Mouse (Mus musculus) intestine, postnatal 0 days (tissue): ENCODE measurements at regions not wholly inside any gene's neighbourhood (a gene's known extent, or its start where the extent isn't known, plus 50 kb on each side); places are given as distances from the start of the nearest gene placed in this dataset.

Experiments used
- ATAC-seq: fragments of 200-750 bp; cut with Nextera tagmentation; 2 replicates; pipeline ENCODE4 v1.8.0; 2017; ENCODE audit warnings: mild to moderate bottlenecking, moderate TSS enrichment, moderate library complexity
- H3K27ac ChIP-seq: fragments of 300-500 bp; sonication (generic); 2 replicates; pipeline ENCODE4 v1.5.1; 2014; ENCODE audit warnings: mild to moderate bottlenecking, low read depth, low read length, moderate library complexity
- H3K27me3 ChIP-seq: fragments of 300-500 bp; sonication (generic); replicated peaks from 2 replicates; pipeline ENCODE4 v1.6.1; 2014; ENCODE audit warnings: low read length, mixed read lengths; ENCODE audit not compliant: control insufficient read depth, insufficient read depth
- H3K36me3 ChIP-seq: fragments of 300-500 bp; sonication (generic); 2 replicates; pipeline ENCODE4 v1.6.1; 2014; ENCODE audit warnings: mild to moderate bottlenecking, moderate library complexity; ENCODE audit not compliant: control insufficient read depth, insufficient read depth
- H3K4me1 ChIP-seq: fragments of 300-500 bp; sonication (generic); replicated peaks from 2 replicates; pipeline ENCODE4 v1.6.1; 2014; ENCODE audit warnings: antibody characterized with exemption, low read length, mixed read lengths; ENCODE audit not compliant: control insufficient read depth, insufficient read depth
- H3K4me2 ChIP-seq: fragments of 300-500 bp; sonication (generic); replicated peaks from 2 replicates; pipeline ENCODE4 v1.6.1; 2014; ENCODE audit warnings: low read depth, mild to moderate bottlenecking, moderate library complexity
- H3K4me3 ChIP-seq: fragments of 300-500 bp; sonication (generic); 2 replicates; pipeline ENCODE4 v1.5.1; 2014; ENCODE audit warnings: low read depth, low read length
- H3K9ac ChIP-seq: fragments of 300-500 bp; sonication (generic); 2 replicates; pipeline ENCODE4 v1.6.1; 2014; ENCODE audit warnings: mild to moderate bottlenecking, low read depth, low read length
- H3K9me3 ChIP-seq: fragments of 300-500 bp; sonication (generic); 2 replicates; pipeline ENCODE4 v1.6.1; 2016; ENCODE audit warnings: mixed run types; ENCODE audit not compliant: control insufficient read depth
- CTCF ChIP-seq: sonication (generic); IDR thresholded peaks from 2 replicates; pipeline ENCODE4 v1.5.1; 2016; ENCODE audit warnings: low read depth, mild to moderate bottlenecking, control low read depth, antibody characterized with exemption, moderate library complexity
- WGBS: fragments of 180-500 bp; shearing (Covaris S2); extraction: QIAGEN DNeasy Blood & Tissue Kit; methylation state at CpG from one replicate; pipeline ENCODE4 v1.1.7; 2014; 5-methylcytosine and 5-hydroxymethylcytosine counted together

DNA sequence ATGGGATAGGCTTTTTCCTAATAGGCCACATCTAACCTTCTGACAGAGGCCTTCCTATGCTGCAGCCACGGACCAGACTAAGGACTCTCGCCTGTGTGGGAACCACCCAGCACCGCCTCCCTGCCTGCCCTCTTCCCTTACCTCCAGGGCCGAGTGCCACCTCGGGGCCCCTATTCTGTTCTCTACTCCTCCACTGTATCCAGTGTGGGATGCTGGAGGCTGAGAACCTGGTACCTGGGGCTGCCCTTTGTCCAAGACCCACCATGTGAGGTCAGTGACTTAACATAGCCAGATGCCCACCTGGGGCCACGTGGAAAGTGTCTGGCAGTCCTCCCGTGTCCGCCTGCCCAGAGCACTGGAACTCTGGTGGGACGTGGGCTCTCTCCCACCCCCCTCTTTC lies 193.2 kb upstream of the Pgrmc2 start:
- ATAC-seq: no peak
- WGBS: 84% methylated on average over 9 of the region's 9 CpGs
- Histone ChIP-seq H3K36me3 (no peaks in the 10 kb centered on the region), H3K27me3 (no peaks in the 10 kb centered on the region), H3K4me3 (no peak overlapping the region), H3K9ac (no peak overlapping the region), H3K4me2 (no peak overlapping the region), H3K9me3 (no peaks in the 10 kb centered on the region), H3K4me1 (no peaks in the 10 kb centered on the region), H3K27ac (no peak overlapping the region)
- TF ChIP-seq CTCF: no peak

DNA sequence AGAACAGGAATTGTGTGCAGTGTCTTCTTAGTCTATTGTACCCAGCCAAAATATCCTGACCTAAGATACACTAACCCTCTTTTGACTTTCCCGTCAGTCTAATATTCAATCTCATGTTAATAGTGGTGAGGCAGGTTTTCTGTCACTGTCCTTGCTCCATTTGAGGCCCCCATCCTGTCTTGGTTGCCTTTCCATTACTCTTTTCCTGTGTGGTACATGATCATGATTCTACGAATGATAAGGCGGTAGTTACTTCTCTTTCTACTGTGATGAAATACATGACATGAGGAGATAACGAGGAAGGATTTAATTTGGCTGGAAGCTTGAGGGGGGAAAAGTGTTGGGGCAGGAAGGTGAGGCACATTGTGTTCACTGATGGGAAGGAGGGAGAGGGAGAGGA lies 185.7 kb upstream of the Pgrmc2 start:
- Histone ChIP-seq H3K9ac (no peak overlapping the region), H3K27ac (no peak overlapping the region), H3K4me2 (no peak overlapping the region), H3K4me1 (no peaks in the 10 kb centered on the region), H3K9me3 (no peaks in the 10 kb centered on the region), H3K27me3 (no peaks in the 10 kb centered on the region), H3K4me3 (no peak overlapping the region), H3K36me3 (no peaks in the 10 kb centered on the region)
- no peak for ATAC-seq
- no peak for TF ChIP-seq CTCF
- 90% methylated on average over 4 of the region's 4 CpGs for WGBS

DNA sequence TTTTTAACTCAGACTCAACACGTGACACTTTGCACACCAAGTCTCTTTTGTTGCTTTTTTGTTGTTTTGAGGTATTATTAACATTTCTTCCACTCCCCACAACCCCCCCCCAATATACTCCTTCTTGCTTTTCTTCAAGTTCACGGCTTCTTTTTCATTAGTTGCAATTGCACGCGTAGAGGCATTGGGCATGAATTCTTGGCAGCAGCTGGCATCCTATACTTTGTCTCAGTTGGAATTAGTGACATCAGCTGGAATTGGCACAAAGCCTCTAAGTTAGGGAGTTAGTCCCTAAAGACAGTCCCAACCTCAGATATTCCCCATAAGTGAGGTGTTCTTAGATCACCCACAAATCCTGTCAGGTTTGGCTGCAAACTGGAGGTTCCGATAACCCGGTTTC lies 183.4 kb upstream of the Pgrmc2 start:
- ATAC-seq: no peak
- H3K4me2 ChIP-seq: no peak overlapping the region
- no peak for TF ChIP-seq CTCF
- H3K27ac ChIP-seq: no peak overlapping the region
- no peak overlapping the region for H3K9ac ChIP-seq
- H3K9me3 ChIP-seq: no peaks in the 10 kb centered on the region
- 94% methylated on average over 6 of the region's 6 CpGs for WGBS
- H3K4me1 ChIP-seq: no peaks in the 10 kb centered on the region
- H3K4me3 ChIP-seq: no peak overlapping the region
- no peaks in the 10 kb centered on the region for H3K36me3 ChIP-seq
- no peaks in the 10 kb centered on the region for H3K27me3 ChIP-seq

DNA sequence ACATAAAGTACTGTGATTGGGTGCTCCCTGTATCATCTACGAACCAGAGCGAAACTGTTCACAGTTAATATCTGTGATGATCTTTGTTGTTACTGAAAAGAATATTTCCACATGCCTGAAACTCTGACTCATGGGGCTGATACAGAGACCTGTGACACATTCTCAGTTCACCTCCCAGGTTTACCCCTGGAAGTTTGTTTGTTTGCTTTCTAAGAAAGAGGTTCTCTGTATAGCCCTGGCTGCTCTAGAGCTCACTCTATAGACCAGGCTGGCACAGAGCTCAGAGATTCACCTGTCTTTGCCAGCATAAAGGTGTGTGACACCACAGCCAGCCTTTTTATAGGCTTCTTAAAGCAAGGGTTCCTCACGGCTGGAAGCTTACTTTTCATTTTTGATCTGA lies 182.6 kb upstream of the Pgrmc2 start:
- Histone ChIP-seq H3K27ac (no peak overlapping the region), H3K9ac (no peak overlapping the region), H3K9me3 (no peaks in the 10 kb centered on the region), H3K4me2 (no peak overlapping the region), H3K27me3 (no peaks in the 10 kb centered on the region), H3K4me3 (no peak overlapping the region), H3K4me1 (no peaks in the 10 kb centered on the region), H3K36me3 (no peaks in the 10 kb centered on the region)
- no peak for TF ChIP-seq CTCF
- 83% methylated on average over 3 of the region's 3 CpGs for WGBS
- ATAC-seq: no peak

DNA sequence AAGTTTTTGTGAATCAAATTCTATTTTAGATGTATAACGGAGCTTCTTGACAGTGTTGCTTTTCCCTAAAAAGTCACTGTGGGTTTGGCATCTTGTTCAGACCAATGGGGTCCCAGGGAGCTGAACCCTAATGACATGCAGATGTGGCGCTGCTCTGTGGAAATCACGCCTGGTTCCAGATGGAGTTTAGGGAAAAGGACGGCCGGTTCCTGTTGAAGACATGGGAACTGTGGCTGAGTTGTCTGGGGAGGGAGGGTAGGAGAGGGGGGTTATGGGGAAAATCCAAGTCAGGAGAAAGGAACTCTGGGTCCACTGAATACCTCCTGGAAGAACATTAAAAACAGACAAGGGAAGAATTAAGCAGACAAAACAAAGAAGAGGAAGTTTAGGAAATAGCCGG lies 175.4 kb upstream of the Pgrmc2 start:
- no peak for ATAC-seq
- H3K27ac ChIP-seq: no peak overlapping the region
- H3K4me2 ChIP-seq: no peak overlapping the region
- H3K4me1 ChIP-seq: no peaks in the 10 kb centered on the region
- H3K9me3 ChIP-seq: no peaks in the 10 kb centered on the region
- WGBS: 68% methylated on average over 6 of the region's 6 CpGs
- TF ChIP-seq CTCF: no peak
- H3K27me3 ChIP-seq: no peaks in the 10 kb centered on the region
- no peak overlapping the region for H3K9ac ChIP-seq
- no peaks in the 10 kb centered on the region for H3K36me3 ChIP-seq
- H3K4me3 ChIP-seq: no peak overlapping the region

DNA sequence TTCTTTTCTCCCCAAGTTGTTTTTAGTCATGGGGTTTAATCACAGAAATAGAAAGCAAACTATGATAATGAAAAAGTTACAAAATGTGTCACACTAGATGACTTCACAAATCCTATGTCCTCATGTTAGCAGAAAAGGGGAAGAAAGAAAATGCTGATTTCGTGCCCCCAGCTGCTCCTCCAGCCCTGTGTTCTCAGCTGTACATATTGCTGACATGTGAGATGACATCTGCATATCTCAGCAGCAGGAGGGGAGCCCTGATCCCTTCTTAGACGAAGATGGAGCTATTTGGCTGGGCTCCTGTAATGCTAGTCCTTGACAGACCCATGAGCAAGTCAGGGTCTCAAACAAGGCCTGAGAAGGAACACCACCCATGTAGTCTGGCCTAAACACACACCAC lies 162.1 kb upstream of the Pgrmc2 start:
- Histone ChIP-seq H3K4me3 (no peak overlapping the region), H3K4me1 (no peaks in the 10 kb centered on the region), H3K36me3 (no peaks in the 10 kb centered on the region), H3K27me3 (no peaks in the 10 kb centered on the region), H3K4me2 (no peak overlapping the region), H3K9ac (no peak overlapping the region), H3K9me3 (no peaks in the 10 kb centered on the region), H3K27ac (no peak overlapping the region)
- TF ChIP-seq CTCF: no peak
- ATAC-seq: no peak
- WGBS: 51% methylated on average over 2 of the region's 2 CpGs

DNA sequence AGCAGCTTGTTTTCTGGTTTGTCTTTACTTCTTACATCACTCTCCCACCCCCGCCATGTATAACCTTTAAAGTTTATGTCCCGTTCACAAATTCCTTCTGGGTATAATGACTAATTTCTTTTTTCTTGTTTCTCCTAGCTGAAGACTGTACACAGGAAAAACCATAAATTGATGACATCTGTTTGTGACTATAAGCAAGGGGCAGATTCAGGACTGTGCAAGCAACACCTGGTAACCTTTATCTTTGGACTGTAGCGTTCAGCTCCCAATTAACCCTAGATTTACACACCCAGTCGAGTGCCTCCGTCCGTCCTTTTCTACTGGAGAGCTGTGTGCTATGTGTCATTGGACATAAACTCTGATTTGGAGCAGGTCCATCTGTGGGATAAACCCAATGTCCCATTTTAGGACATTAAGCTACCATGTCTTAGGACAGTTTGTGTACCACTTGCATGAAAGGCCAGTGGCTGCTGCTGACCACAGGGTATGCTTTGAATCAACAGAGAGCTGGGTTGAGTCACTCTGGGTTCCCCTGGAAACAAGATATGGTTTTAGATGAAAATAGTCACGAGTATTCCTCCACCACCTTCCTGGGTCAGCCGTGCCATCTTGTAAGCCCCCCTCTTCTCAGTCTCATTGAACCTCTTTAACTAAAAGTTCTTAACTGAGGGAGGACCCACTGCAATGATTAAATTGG lies 159.2 kb upstream of the Pgrmc2 start:
- WGBS: 78% methylated on average over 8 of the region's 8 CpGs

More for the DNA sequence above, 159.2 kb upstream of the Pgrmc2 start:
- Histone ChIP-seq H3K9ac (no peak overlapping the region), H3K4me2 (no peak overlapping the region), H3K27me3 (no peaks in the 10 kb centered on the region), H3K27ac (no peak overlapping the region), H3K4me1 (no peaks in the 10 kb centered on the region), H3K9me3 (no peaks in the 10 kb centered on the region), H3K4me3 (no peak overlapping the region), H3K36me3 (no peaks in the 10 kb centered on the region)
- ATAC-seq: no peak
- no peak for TF ChIP-seq CTCF
